Mouse (Mus musculus) effector memory CD4-positive, alpha-beta T cell, adult 5 months (primary cell): ENCODE measurements around the gene Rufy2. TPM values are rescaled to one million over a fixed set of nuclear protein-coding genes. Genes with fewer than 3 reads are reported as not detected.

Experiments used
- polyA plus RNA-seq: library from polyadenylated mRNA; unstranded; fragments of 100-300 nt; shearing (Covaris generic); gene quantifications from one replicate; pipeline ENCODE4 v1.2.1, GENCODE M21; 2017

Rufy2 gene
- polyA plus RNA-seq, result 38.8 TPM

DNA sequence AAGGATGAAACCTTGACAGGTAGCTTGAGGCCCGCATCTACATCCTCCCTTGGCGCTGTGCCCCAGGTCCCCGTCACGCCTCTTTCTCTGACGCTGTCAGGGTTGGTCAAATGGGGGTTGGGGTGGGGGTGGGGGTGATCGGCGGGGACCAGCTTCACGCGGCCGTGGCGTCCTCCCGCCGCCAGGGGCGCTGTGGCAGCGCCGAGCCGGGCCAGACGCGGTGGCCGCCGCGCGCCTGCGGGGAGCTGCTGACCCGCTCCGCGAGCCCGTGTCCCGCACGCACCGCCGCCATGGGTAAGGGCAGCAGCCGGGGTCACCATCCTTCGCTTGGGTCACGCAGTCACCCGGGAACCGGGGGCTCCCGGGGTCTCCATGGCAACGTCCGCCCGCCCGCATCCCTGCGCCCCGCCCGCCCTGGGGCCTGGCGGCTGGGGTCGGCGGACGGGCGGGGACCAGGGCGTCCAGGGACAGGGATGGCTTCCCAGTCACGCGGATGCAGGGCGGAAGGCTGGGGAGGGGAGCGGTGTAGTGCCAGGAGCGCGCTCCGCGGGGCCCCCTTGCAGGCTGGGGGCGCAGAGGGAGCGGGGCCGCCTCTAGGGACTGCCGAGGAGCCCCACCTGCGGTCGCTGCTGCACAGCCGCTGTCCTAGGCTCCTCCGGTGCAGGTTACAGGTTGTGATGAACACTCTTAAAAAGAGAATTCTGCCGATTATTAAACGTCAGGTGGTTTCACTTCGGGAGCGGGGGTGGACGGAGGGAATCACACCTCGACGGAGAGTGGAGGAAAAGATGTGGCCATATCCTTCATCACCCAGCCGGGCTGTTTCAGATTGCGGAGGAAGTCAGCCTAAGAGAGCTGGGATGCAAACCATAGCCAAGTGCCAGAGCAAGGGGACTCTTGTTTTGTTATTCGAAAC lies at the start of gene Rufy2:
Rufy2 (plus strand) TSS at position 185 of the 916 bp plus-strand sequence.

GRCm38 (mm10) chr10:62946738-62947471 lies 33.1 kb upstream of the Rufy2 start, which contains the start of gene Dna2:
Gene Dna2, plus strand, starts transcription at chr10:62947026.

GRCm38 (mm10) chr10:63023749-63024579 lies 43.9 kb downstream of the Rufy2 start, which contains the start of the genes Hnrnph3 and Pbld2:
Gene Hnrnph3, minus strand, starts transcription at chr10:63024217.
Gene Pbld2, plus strand, starts transcription at chr10:63024315.

GRCm38 (mm10) chr10:63059862-63060261 lies 79.8 kb downstream of the Rufy2 start, which contains the start of gene Pbld1:
Gene Pbld1, plus strand, starts transcription at chr10:63060162.

Other genes with a start within 250 kb of the Rufy2 start
- gene Ccar1, start 187.9 kb upstream of the Rufy2 start, polyA plus RNA-seq, result 118 TPM
- gene Tet1, start 71.2 kb upstream of the Rufy2 start, polyA plus RNA-seq, result 1.1 TPM
- 9.3 TPM for gene Slc25a16, start 59.6 kb upstream of the Rufy2 start, polyA plus RNA-seq
- 1.1 TPM for gene Dna2, start 33.2 kb upstream of the Rufy2 start, polyA plus RNA-seq
- gene Hnrnph3, start 44.0 kb downstream of the Rufy2 start, polyA plus RNA-seq, result 98.7 TPM
- 0.59 TPM for gene Pbld2, start 44.1 kb downstream of the Rufy2 start, polyA plus RNA-seq
- not detected for gene Pbld1, start 79.9 kb downstream of the Rufy2 start, polyA plus RNA-seq
- gene Atoh7, start 119.4 kb downstream of the Rufy2 start, polyA plus RNA-seq, result not detected
- 0.20 TPM for gene Mypn, start 223.7 kb downstream of the Rufy2 start, polyA plus RNA-seq